Mouse (Mus musculus) liver, adult 2 months (tissue): ENCODE data around the gene Gcsam.

ENCODE experiments used
- CTCF ChIP-seq: fragments of 200-500 bp; IDR thresholded peaks from 2 replicates; pipeline ENCODE4 v1.5.1; 2011; ENCODE audit warnings: low read depth, low read length, control low read depth
- POLR2A ChIP-seq: fragments of 200-500 bp; IDR thresholded peaks from 2 replicates; pipeline ENCODE4 v1.6.1; 2011; ENCODE audit warnings: low read length, control low read depth; ENCODE audit not compliant: insufficient read depth; ENCODE audit errors: extremely low read depth

- TF ChIP-seq CTCF (no peak), POLR2A (no peak)
Measured at GRCm38 (mm10) chr16:45643944-45644343, 33.8 kb downstream of the Gcsam start.
